Mouse (Mus musculus): ENCODE data around the gene Syce1l. TPM values are rescaled to one million over a fixed set of nuclear protein-coding genes. Genes with fewer than 3 reads are reported as not detected.

Syce1l gene
- polyA plus RNA-seq, 1 experiment from 2014 or later, result 0.17 TPM

GRCm38 (mm10) chr8:113679361-113679760 is 36.3 kb downstream of the Syce1l start:
- no peaks in the 10 kb centered on the region for H3K27me3 ChIP-seq (ENCODE audit: low read depth, poor library complexity, severe bottlenecking)
- no peak overlapping the region for H3K27ac ChIP-seq (replicated peaks)
- DNase-seq (ENCODE audit: low spot score), result no peak
- H3K4me3 ChIP-seq, result no peak overlapping the region
- 78% methylated on average over 3 of the region's 3 CpGs for WGBS
- no peaks in the 10 kb centered on the region for H3K9me3 ChIP-seq (replicated peaks)
- H3K36me3 ChIP-seq, result no peaks in the 10 kb centered on the region
- H3K4me1 ChIP-seq, result no peaks in the 10 kb centered on the region

GRCm38 (mm10) chr8:113687889-113688542 is 45.0 kb downstream of the Syce1l start:
- Histone ChIP-seq H3K4me1 (no peaks in the 10 kb centered on the region), H3K27ac (replicated peaks) (no peak overlapping the region), H3K9me3 (replicated peaks) (no peaks in the 10 kb centered on the region), H3K36me3 (no peaks in the 10 kb centered on the region), H3K4me3 (no peak overlapping the region), H3K27me3 (ENCODE audit: low read depth, poor library complexity, severe bottlenecking) (no peaks in the 10 kb centered on the region)
- 91% methylated on average over 17 of the region's 17 CpGs for WGBS
- DNase-seq (ENCODE audit: low spot score), result no peak

- H3K27ac ChIP-seq (replicated peaks), result no peak overlapping the region
- no peak overlapping the region for H3K4me3 ChIP-seq
- 87% methylated on average over 8 of the region's 8 CpGs for WGBS
- no peaks in the 10 kb centered on the region for H3K27me3 ChIP-seq (ENCODE audit: low read depth, poor library complexity, severe bottlenecking)
- no peaks in the 10 kb centered on the region for H3K36me3 ChIP-seq
- H3K4me1 ChIP-seq, result no peaks in the 10 kb centered on the region
- H3K9me3 ChIP-seq (replicated peaks), result no peaks in the 10 kb centered on the region
- no peak for DNase-seq (ENCODE audit: low spot score)
These were observed 45.5 kb downstream of the Syce1l start for GRCm38 (mm10) chr8:113688543-113688915.

- 84% methylated on average over 14 of the region's 14 CpGs for WGBS
- Histone ChIP-seq H3K36me3 (no peaks in the 10 kb centered on the region), H3K27me3 (ENCODE audit: low read depth, poor library complexity, severe bottlenecking) (no peaks in the 10 kb centered on the region), H3K4me3 (no peak overlapping the region), H3K9me3 (replicated peaks) (no peaks in the 10 kb centered on the region), H3K4me1 (no peaks in the 10 kb centered on the region), H3K27ac (replicated peaks) (no peak overlapping the region)
- DNase-seq (ENCODE audit: low spot score), result no peak
These were observed 48.8 kb downstream of the Syce1l start for GRCm38 (mm10) chr8:113691622-113692343.

GRCm38 (mm10) chr8:113704968-113705367 is 62.0 kb downstream of the Syce1l start:
- no peak overlapping the region for H3K27ac ChIP-seq (replicated peaks)
- peaks cover 8% of the 10 kb centered on the region for H3K4me1 ChIP-seq
- no peaks in the 10 kb centered on the region for H3K36me3 ChIP-seq
- peak; percentile 25 for DNase-seq (ENCODE audit: low spot score)
- WGBS, result 58% methylated on average over 7 of the region's 7 CpGs
- no peak overlapping the region for H3K4me3 ChIP-seq
- H3K9me3 ChIP-seq (replicated peaks), result no peaks in the 10 kb centered on the region
- H3K27me3 ChIP-seq (ENCODE audit: low read depth, poor library complexity, severe bottlenecking), result no peaks in the 10 kb centered on the region

Other genes with a start within 250 kb of the Syce1l start
- gene Mon1b, start 7.6 kb upstream of the Syce1l start, polyA plus RNA-seq (2016; fragmentation: Nextera tagmentation; extraction: Ambion mirVana), result 8.0 and 10.9 TPM in 2 replicates
- 0.73 and 1.00 TPM in 2 replicates for gene Adamts18, start 205.5 kb downstream of the Syce1l start, polyA plus RNA-seq (2016; fragmentation: Nextera tagmentation; extraction: Ambion mirVana)

All from midbrain, embryonic 10.5 days (tissue).